Comparison of ENCODE assay signal across 12 mouse cellular contexts in the genomic region with DNA sequence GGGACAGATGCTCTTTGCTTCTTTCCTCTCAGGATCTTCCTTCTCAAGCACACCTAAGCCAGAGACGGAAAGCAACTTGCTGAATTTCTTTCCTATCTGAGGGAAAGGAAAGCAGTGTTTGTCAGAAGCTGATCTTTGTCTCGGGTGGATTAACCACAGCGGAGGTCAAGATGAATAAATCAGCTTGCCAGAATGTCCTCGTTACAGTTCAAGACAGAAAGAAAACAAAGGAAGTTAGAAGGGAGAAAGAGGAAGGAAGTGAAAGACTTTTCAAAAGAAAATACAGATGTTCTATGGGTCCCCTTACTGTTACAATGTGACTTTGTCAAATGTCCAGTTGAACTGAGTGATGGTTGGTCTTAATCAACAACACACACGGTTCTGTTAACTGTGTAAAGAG.
"Had no signal": no experiment of that assay in that cellular context is flagged by ENCODE, and none has a peak within 500 bp of the region (broad histone marks: within the 10 kb centered on the region; RNA-seq: fewer than 3 reads in every experiment).

No protein-coding gene starts in this region.

- H3K9me3 ChIP-seq: limb, embryonic 13.5 days; liver, embryonic 15.5 days; midbrain, embryonic 15.5 days; neural tube, embryonic 13.5 days had no signal

- H3K9ac ChIP-seq: limb, embryonic 13.5 days; liver, embryonic 15.5 days; lung, embryonic 14.5 days; midbrain, embryonic 15.5 days; neural tube, embryonic 13.5 days had no signal

- H3K4me3 ChIP-seq: limb, embryonic 13.5 days; liver, embryonic 15.5 days; midbrain, embryonic 15.5 days; neural tube, embryonic 13.5 days had no signal

- H3K27ac ChIP-seq: limb, embryonic 13.5 days; liver, embryonic 15.5 days; midbrain, embryonic 15.5 days; neural tube, embryonic 13.5 days had no signal

- H3K4me1 ChIP-seq: limb, embryonic 13.5 days; liver, embryonic 15.5 days; midbrain, embryonic 15.5 days; neural tube, embryonic 13.5 days had no signal

- DNase-seq: kidney, adult 11 months; kidney, adult 9 months; kidney, postnatal 36 days; left cerebral cortex, postnatal 4 days; right cerebral cortex, postnatal 14 days; thymus, postnatal 36 days had no signal

- H3K27me3 ChIP-seq: limb, embryonic 13.5 days; liver, embryonic 15.5 days; midbrain, embryonic 15.5 days; neural tube, embryonic 13.5 days had no signal

- H3K36me3 ChIP-seq: limb, embryonic 13.5 days; liver, embryonic 15.5 days; midbrain, embryonic 15.5 days; neural tube, embryonic 13.5 days had no signal

- ATAC-seq: midbrain, embryonic 15.5 days had no signal

- H3K4me2 ChIP-seq: limb, embryonic 13.5 days; liver, embryonic 15.5 days; lung, embryonic 14.5 days; midbrain, embryonic 11.5 days; midbrain, embryonic 15.5 days; neural tube, embryonic 13.5 days had no signal
